Mouse (Mus musculus): ENCODE measurements around the gene Itga11. TPM values are rescaled to one million over a fixed set of nuclear protein-coding genes. Genes with fewer than 3 reads are reported as not detected.

Gene Itga11
- polyA plus RNA-seq (2012; rRNA removed) = 3.2 and 4.6 TPM in 2 replicates

GRCm38 (mm10) chr9:62677641-62678549, at the start of gene Itga11:
Gene Itga11 (plus strand): TSS chr9:62677826.

GRCm38 (mm10) chr9:62811516-62812121, 134.0 kb downstream of the Itga11 start, which contains the start of gene Fem1b:
Gene Fem1b (minus strand): TSS chr9:62811934.

Other genes with a start within 250 kb of the Itga11 start
- 70.4 and 80.9 TPM in 2 replicates for gene Coro2b, start 140.8 kb upstream of the Itga11 start, polyA plus RNA-seq (2012; rRNA removed)
- gene Fem1b, start 134.1 kb downstream of the Itga11 start, polyA plus RNA-seq (2012; rRNA removed) = 46.4 and 48.6 TPM in 2 replicates
- gene Cln6, start 161.0 kb downstream of the Itga11 start, polyA plus RNA-seq (2012; rRNA removed) = 10.8 and 16.7 TPM in 2 replicates
- gene Calml4, start 180.3 kb downstream of the Itga11 start, polyA plus RNA-seq (2012; rRNA removed) = 9.2 and 9.9 TPM in 2 replicates